ENCODE assay signal across 12 mouse cellular contexts in the genomic region with DNA sequence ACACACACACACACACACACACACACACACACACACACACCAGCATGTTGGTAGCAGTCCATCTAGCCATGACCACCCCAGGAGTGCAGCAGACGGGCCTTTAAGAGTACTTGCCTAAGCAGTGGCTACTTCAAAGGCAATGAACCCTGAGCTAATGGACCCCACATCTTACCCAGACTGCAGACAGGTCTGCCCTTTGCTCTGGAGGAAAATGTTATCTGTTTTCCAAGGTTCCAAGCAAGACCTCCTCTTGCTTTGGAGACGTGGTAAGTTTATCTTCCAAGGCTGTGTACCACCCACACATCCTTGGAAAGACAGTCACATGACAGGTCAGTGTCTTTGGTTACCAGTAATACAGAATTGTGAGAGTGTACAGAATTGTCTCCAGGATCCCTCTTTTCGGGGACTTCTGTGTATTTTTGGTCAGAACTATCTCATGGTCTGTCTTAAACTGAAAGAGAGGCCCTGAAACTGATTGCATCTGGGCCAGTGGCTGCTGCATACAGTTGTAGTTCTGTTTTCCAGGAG.
"Had no signal": no experiment of that assay in that cellular context is flagged by ENCODE, and none has a peak within 500 bp of the region (broad histone marks: within the 10 kb centered on the region; RNA-seq: fewer than 3 reads in every experiment).

No protein-coding gene starts in this region.

- DNase-seq: kidney, adult 8-10 months; kidney, postnatal 25 days; lung, adult 18-20 months; lung, postnatal 36 days; right cerebral cortex, postnatal 25 days; thymus, postnatal 36 days had no signal

- H3K4me3 ChIP-seq: left cerebral cortex, adult 2 months; midbrain, embryonic 12.5 days; neural tube, embryonic 12.5 days had no signal

- H3K9ac ChIP-seq: liver, embryonic 14.5 days; midbrain, embryonic 12.5 days; neural tube, embryonic 12.5 days had no signal

- H3K9me3 ChIP-seq: midbrain, embryonic 12.5 days; neural tube, embryonic 12.5 days had no signal

- H3K27ac ChIP-seq: left cerebral cortex, adult 2 months; liver, embryonic 14.5 days; midbrain, embryonic 12.5 days; neural tube, embryonic 12.5 days had no signal

- ATAC-seq: intestine, embryonic 16.5 days; lung, postnatal 0 days had no signal

- H3K36me3 ChIP-seq: midbrain, embryonic 12.5 days; neural tube, embryonic 12.5 days had no signal

- H3K27me3 ChIP-seq: midbrain, embryonic 12.5 days; neural tube, embryonic 12.5 days had no signal

- H3K4me2 ChIP-seq: midbrain, embryonic 12.5 days had no signal
